Mouse (Mus musculus) limb, embryonic 15.5 days (tissue): ENCODE data around the gene Tmem102. TPM values are rescaled to one million over a fixed set of nuclear protein-coding genes. Genes with fewer than 3 reads are reported as not detected.

Experiments used
- ATAC-seq: fragments of 200-750 bp; cut with Nextera tagmentation; 2 replicates; pipeline ENCODE4 v1.8.0; 2017; ENCODE audit warnings: low read depth, moderate TSS enrichment; ENCODE audit not compliant: insufficient number of reproducible peaks, low FRiP score, low TSS enrichment
- H3K27ac ChIP-seq: fragments of 300-500 bp; sonication (generic); 2 replicates; pipeline ENCODE4 v1.5.1; 2015; ENCODE audit warnings: moderate library complexity, mild to moderate bottlenecking, inconsistent platforms
- H3K27me3 ChIP-seq: fragments of 300-500 bp; sonication (generic); 2 replicates; pipeline ENCODE4 v1.6.1; 2015; ENCODE audit warnings: inconsistent platforms
- H3K36me3 ChIP-seq: fragments of 300-500 bp; sonication (generic); 2 replicates; pipeline ENCODE4 v1.6.1; 2015; ENCODE audit warnings: inconsistent platforms
- H3K4me1 ChIP-seq: fragments of 300-500 bp; sonication (generic); 2 replicates; pipeline ENCODE4 v1.6.1; 2015; ENCODE audit warnings: inconsistent platforms
- H3K4me2 ChIP-seq: fragments of 300-500 bp; sonication (generic); 2 replicates; pipeline ENCODE4 v1.6.1; 2015; ENCODE audit warnings: mild to moderate bottlenecking, inconsistent platforms
- H3K4me3 ChIP-seq: fragments of 300-500 bp; sonication (generic); 2 replicates; pipeline ENCODE4 v1.5.1; 2015; ENCODE audit warnings: mild to moderate bottlenecking, inconsistent platforms
- H3K9ac ChIP-seq: fragments of 300-500 bp; sonication (generic); 2 replicates; pipeline ENCODE4 v1.6.1; 2015; ENCODE audit warnings: inconsistent platforms
- H3K9me3 ChIP-seq: fragments of 300-500 bp; sonication (generic); 2 replicates; pipeline ENCODE4 v1.6.1; 2016; ENCODE audit warnings: inconsistent platforms
- WGBS: fragments of 180-500 bp; shearing (Covaris S2); methylation state at CpG from one replicate; pipeline ENCODE4 v1.1.7; 2015; 5-methylcytosine and 5-hydroxymethylcytosine counted together
- polyA plus RNA-seq: library from polyadenylated mRNA; unstranded; fragments of >200 nt; fragmentation: Nextera tagmentation; extraction: Ambion mirVana; gene quantifications from 2 replicates; pipeline ENCODE4 v1.2.1, GENCODE M21; 2015

Tmem102 gene
- polyA plus RNA-seq, 1 experiment from 2014 or later, result 8.1 TPM

DNA sequence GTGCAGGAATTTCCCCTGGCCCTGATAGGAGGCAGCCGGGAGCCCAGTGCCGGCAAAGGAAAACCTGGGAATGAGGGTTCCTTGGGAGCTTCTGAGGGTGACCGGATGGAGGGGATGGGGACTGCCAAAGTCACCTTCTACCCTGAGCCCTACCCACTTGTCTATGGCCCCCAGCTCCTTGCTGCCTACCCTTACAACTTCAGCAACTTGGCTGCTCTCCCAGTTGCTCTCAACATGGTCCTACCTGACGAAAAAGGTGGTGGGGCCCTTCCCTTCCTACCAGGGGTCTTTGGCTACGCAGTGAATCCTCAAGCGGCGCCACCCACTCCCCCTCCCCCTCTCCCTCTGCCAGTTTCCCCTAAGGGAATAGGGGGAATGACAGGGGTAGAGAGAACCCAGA lies 26.4 kb downstream of the Tmem102 start:
- ATAC-seq, result no peak
- Histone ChIP-seq H3K9ac (no peak overlapping the region), H3K9me3 (no peaks in the 10 kb centered on the region), H3K27ac (no peak overlapping the region), H3K4me2 (no peak overlapping the region), H3K36me3 (peaks cover 34% of the 10 kb centered on the region), H3K27me3 (no peaks in the 10 kb centered on the region), H3K4me1 (peaks cover 14% of the 10 kb centered on the region), H3K4me3 (no peak overlapping the region)
- whole genome bisulfite sequencing, result 29% methylated on average over 7 of the region's 7 CpGs

DNA sequence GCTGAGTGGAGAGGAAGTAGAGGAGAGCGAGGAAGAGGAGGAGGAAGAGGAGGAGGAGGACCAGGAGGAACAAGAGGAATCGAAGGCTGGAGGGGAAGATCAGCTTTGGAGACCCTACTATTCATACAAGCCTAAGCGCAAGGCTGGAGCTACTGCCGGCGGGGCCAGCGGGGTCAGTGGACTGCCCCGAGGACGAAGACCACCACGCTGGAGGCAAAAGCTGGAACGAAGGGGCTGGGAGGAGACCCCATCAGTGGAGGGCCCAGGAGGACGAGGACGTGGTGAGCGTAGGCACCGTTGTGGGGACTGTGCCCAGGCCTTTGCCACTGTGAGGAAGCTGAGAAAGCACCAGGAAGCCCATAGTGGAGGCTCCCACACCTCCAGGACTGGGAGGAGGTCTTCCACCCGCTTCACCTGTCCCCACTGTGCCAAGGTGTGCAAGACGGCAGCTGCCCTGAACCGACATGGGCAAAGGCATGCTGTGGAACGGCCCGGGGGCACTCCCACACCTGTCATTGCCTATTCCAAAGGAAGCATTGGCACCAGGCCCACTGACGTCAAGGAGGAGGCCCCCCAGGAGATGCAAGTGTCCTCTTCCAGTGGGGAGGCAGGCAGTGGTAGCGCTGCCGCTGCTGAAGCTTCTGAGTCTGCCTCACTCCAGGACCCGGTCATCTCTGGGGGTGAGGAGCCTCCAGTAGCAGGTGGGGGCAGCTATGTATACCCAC lies 27.0 kb downstream of the Tmem102 start:
- H3K36me3 ChIP-seq, result peaks cover 34% of the 10 kb centered on the region
- H3K9ac ChIP-seq, result no peak overlapping the region
- ATAC-seq, result no peak
- H3K27me3 ChIP-seq, result no peaks in the 10 kb centered on the region
- peaks cover 14% of the 10 kb centered on the region for H3K4me1 ChIP-seq
- WGBS, result 58% methylated on average over 23 of the region's 23 CpGs
- no peaks in the 10 kb centered on the region for H3K9me3 ChIP-seq
- H3K4me3 ChIP-seq, result no peak overlapping the region
- H3K4me2 ChIP-seq, result no peak overlapping the region
- no peak overlapping the region for H3K27ac ChIP-seq

DNA sequence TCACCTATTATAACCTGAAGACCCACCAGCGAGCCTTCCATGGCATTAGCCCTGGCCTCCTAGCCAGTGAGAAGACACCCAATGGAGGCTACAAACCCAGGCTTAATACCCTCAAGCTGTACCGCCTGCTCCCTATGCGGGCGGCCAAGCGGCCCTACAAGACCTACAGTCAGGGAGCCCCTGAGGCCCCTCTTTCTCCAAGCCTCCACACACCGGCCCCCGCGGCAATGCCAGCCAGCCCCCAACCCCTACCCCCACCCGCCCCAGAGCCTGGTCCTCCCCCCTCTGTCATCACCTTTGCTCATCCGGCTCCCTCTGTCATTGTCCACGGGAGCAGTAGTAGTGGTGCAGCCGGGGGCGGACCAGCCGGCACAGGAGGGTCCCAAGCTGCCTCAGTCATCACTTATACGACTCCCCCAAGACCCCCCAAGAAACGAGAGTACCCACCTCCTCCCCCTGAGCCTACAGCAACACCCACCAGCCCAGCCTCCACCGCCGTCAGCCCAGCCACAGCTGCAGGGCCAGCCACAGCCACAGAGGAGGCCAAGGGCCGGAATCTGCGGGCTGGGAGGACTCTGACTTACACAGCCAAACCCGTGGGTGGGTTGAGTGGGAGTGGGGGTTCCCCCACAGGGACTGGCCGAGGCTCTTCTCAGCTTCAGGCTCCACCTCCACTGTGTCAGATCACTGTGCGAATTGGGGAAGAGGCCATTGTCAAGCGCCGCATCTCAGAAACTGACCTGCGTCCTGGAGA lies 27.7 kb downstream of the Tmem102 start:
- ATAC-seq, result no peak
- Histone ChIP-seq H3K4me2 (no peak overlapping the region), H3K36me3 (peaks cover 34% of the 10 kb centered on the region), H3K9me3 (no peaks in the 10 kb centered on the region), H3K9ac (no peak overlapping the region), H3K27me3 (no peaks in the 10 kb centered on the region), H3K4me1 (peaks cover 14% of the 10 kb centered on the region), H3K4me3 (no peak overlapping the region), H3K27ac (no peak overlapping the region)
- WGBS, result 67% methylated on average over 25 of the region's 26 CpGs

DNA sequence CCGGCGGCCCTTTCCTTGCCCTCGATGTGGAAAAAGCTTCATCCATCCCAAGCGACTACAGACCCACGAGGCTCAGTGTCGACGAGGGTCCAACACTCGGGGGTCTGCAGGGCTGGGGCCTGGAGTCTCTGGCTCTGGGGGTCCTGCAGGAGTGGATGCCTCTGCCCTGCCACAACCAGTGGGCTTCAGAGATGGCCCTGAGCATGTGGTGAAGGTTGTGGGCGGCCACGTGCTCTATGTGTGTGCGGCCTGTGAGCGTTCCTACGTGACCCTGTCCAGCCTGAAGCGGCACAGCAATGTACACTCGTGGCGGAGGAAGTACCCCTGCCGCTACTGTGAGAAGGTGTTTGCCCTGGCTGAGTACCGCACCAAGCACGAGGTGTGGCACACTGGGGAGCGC lies 28.9 kb downstream of the Tmem102 start:
- H3K4me1 ChIP-seq, result peaks cover 14% of the 10 kb centered on the region
- H3K36me3 ChIP-seq, result peaks cover 34% of the 10 kb centered on the region
- H3K27me3 ChIP-seq, result no peaks in the 10 kb centered on the region
- H3K9me3 ChIP-seq, result no peaks in the 10 kb centered on the region
- H3K4me3 ChIP-seq, result no peak overlapping the region
- H3K9ac ChIP-seq, result no peak overlapping the region
- H3K4me2 ChIP-seq, result no peak overlapping the region
- H3K27ac ChIP-seq, result no peak overlapping the region
- WGBS, result 79% methylated on average over 20 of the region's 20 CpGs
- no peak for ATAC-seq

DNA sequence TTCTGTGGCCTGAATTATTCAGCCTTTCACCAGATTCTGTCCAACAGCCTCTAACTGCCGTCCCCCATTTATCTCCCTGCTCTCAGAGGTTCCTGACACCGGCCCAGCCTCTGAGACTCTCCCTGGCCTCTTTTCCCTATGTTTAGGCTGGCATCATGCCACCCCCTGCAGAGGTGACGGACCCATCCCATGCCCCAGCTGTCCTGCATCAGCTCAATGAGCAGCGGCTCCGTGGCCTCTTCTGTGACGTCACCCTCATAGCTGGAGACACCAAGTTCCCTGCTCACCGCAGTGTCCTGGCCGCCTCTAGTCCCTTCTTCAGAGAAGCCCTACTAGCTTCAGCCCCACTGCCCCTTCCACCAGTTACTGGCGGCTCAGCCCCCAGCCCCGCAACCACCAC lies 29.7 kb downstream of the Tmem102 start:
- WGBS, result 69% methylated on average over 10 of the region's 10 CpGs
- Histone ChIP-seq H3K27me3 (no peaks in the 10 kb centered on the region), H3K9me3 (no peaks in the 10 kb centered on the region), H3K4me2 (no peak overlapping the region), H3K4me1 (peaks cover 14% of the 10 kb centered on the region), H3K9ac (no peak overlapping the region), H3K27ac (no peak overlapping the region), H3K36me3 (peaks cover 37% of the 10 kb centered on the region), H3K4me3 (no peak overlapping the region)
- no peak for ATAC-seq

DNA sequence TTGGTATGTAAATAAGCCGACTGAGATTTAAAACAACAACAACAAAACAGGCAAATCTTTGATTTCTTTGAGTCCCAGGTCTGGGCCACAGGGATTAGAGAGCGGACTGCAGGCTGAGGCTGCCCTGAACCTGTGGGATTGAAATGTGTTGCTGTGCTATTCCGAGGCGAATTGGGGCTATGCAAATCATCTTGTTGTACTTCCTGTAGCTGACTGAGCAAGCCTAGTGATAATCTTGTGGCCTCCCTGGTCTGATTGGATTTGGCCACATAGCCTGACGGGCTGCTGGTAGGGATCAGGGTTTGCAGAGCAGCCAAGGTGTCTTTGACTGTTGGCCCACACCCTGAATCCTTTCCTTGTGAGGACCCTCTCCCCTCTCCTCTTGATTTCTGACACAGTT lies 30.5 kb downstream of the Tmem102 start:
- H3K27me3 ChIP-seq, result no peaks in the 10 kb centered on the region

DNA sequence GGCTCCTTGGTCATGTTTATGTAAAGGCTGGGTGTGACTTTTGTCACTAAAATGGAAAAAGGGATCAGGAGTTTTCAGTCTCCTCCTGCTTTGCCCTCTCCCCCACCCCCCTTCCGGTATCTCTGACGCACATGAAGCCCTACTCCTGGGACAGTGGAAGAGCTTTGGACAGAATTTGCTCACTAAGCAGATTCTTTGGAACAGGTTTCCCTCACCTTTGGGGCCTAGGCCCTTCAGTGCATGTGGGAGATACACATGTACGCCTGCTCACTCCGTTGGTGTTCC lies 37.9 kb downstream of the Tmem102 start:
- WGBS, result 48% methylated on average over 4 of the region's 4 CpGs

More for the DNA sequence above, 30.5 kb downstream of the Tmem102 start:
- H3K4me3 ChIP-seq, result no peak overlapping the region
- no peaks in the 10 kb centered on the region for H3K9me3 ChIP-seq
- H3K4me2 ChIP-seq, result no peak overlapping the region
- H3K9ac ChIP-seq, result no peak overlapping the region
- peaks cover 14% of the 10 kb centered on the region for H3K4me1 ChIP-seq
- no peak for ATAC-seq
- WGBS, result 68% methylated on average over 5 of the region's 5 CpGs
- H3K27ac ChIP-seq, result no peak overlapping the region
- peaks cover 40% of the 10 kb centered on the region for H3K36me3 ChIP-seq

DNA sequence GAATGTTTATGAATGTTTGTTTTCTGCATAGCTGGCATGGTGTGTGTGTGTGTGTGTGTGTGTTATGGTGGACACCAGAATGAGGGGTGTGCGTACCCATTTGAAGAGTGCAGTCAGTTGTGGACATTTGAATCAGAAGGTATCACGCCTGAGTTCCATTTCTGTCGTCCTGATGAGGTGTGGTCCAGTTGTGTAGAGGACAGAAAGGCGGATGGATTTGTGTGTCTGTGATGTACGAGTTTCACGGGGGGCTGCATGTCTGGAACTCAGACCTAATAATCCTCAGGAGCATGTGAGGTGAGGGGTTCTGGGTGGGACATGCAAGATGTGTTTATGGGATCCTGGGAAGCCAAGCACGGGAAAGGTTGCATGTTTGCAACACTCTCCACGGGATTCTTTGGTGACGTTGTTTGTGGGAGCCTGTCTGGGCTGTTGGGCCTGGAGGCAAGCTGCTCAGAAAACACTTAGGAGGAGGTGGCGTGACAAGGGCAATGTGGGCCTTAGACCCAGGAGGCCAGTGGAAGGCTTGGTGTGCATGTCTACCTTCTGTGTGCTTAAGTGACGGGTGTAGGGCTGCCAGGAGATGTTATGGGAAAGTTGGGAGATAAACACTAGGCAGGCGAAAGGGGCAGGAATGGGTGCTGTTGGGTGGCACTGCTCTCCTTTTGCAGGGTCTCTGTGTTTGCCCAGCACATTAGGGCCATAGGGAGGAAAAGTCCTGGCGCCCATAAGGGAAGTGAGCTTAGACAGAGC lies 38.4 kb downstream of the Tmem102 start:
- peak overlapping the region; percentile 90 for H3K4me3 ChIP-seq
- no peaks in the 10 kb centered on the region for H3K27me3 ChIP-seq
- H3K36me3 ChIP-seq, result 0 out of 2 replicates have a peak, but pooled peaks cover 6% of the 10 kb centered on the region
- no peaks in the 10 kb centered on the region for H3K9me3 ChIP-seq
- WGBS, result 45% methylated on average over 13 of the region's 13 CpGs
- peak overlapping the region; percentile 94 for H3K27ac ChIP-seq
- H3K9ac ChIP-seq, result peak overlapping the region; percentile 92; the same call in 1 of the 2 replicates
- ATAC-seq, result no peak
- peak overlapping the region; percentile 71 for H3K4me2 ChIP-seq
- peaks cover 33% of the 10 kb centered on the region for H3K4me1 ChIP-seq

More for the DNA sequence above, 37.9 kb downstream of the Tmem102 start:
- H3K4me2 ChIP-seq, result peak overlapping the region; percentile 71
- peak overlapping the region; percentile 90 for H3K4me3 ChIP-seq
- H3K4me1 ChIP-seq, result peaks cover 33% of the 10 kb centered on the region
- ATAC-seq, result no peak
- H3K9me3 ChIP-seq, result no peaks in the 10 kb centered on the region
- no peaks in the 10 kb centered on the region for H3K27me3 ChIP-seq
- 0 out of 2 replicates have a peak, but pooled peaks cover 6% of the 10 kb centered on the region for H3K36me3 ChIP-seq
- H3K27ac ChIP-seq, result peak overlapping the region; percentile 94
- H3K9ac ChIP-seq, result no peak overlapping the region

DNA sequence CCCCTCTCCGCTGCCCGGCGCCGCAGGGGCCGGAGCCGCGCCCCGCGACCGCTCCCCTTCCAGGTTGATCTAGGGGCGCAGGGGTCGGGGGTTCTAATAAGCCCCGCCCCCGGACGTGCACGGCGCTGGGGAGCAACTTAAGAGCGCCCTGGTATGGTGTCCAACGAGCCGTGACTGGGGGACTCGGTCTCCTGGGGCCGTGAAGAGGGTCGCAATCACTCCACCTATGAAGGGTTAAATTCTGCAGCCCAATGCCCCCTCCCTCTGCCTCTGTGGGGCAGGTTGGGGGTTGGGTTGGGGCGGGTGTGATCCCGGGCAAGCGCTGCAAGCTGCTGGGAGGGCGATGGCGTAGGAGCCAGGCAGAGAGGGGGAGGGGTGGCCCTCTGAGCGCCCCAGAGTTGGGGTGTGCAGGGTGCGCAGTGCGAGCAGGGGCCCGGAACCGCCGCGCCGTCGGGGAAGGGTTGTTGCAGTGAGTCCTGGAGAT lies 39.3 kb downstream of the Tmem102 start:
- under 1% methylated on average over 37 of the region's 37 CpGs for WGBS
- H3K27ac ChIP-seq, result peak overlapping the region; percentile 94
- ATAC-seq, result peak; percentile 73

DNA sequence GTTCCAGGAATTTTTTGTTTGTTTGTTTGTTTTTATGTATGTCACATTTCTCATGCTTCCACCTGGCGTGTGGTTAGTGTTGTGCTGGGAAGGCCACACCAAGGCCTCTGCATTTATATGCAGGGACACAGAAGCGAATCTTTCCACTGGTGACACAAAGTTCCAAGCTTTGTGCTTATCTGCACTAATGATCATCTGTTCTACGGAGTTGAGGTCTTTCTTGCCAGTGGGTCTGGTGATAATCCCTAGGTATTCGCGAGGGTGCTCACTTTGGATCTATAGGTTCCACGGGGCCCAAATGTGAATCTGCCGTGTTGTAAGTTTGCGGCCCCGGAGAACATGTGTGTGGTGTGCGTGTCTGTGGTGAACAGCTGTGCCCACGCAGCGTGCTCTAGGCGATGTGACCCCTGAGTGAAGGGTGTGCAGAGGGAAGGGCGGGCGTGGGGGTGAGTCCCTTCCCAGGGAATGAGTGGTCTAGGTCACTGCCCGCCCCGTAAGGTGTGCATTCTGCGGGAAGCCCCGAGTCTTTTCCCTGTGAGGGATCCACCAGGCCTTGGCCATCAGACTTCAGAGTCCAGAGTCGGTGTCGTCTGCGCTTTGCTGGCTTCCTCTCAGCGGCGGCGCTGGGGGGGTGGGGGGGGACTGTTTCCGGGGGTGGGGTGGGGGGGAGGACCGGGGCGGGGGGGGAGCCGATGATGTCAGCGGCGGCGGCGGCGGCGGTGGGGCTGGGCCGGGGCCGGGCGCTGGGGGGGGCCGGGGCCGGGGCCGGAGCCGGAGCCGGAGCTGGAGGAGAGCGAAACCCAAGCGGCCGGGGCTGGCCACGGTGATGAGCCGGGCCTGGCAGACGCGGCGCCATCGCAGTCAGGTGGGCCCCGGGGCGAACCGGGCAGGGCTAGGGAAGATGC lies 40.0 kb downstream of the Tmem102 start, which contains the start of gene Zbtb4:
Gene Zbtb4 (plus strand): TSS at position 692 of the 905 bp plus-strand sequence.
- WGBS, result 15% methylated on average over 31 of the region's 55 CpGs
- Histone ChIP-seq H3K36me3 (0 out of 2 replicates have a peak, but pooled peaks cover under 1% of the 10 kb centered on the region), H3K27me3 (no peaks in the 10 kb centered on the region), H3K27ac (peak within 1 kb of the TSS; percentile 94), H3K4me1 (peaks cover 34% of the 10 kb centered on the region), H3K9ac (peak within 1 kb of the TSS; percentile 92), H3K9me3 (no peaks in the 10 kb centered on the region), H3K4me2 (peak within 1 kb of the TSS; percentile 71), H3K4me3 (peak within 1 kb of the TSS; percentile 90)
- peak; percentile 61 for ATAC-seq

More for the DNA sequence above, 39.3 kb downstream of the Tmem102 start:
- H3K36me3 ChIP-seq, result 0 out of 2 replicates have a peak, but pooled peaks cover 4% of the 10 kb centered on the region
- no peaks in the 10 kb centered on the region for H3K9me3 ChIP-seq
- H3K4me1 ChIP-seq, result peaks cover 33% of the 10 kb centered on the region
- no peaks in the 10 kb centered on the region for H3K27me3 ChIP-seq
- peak overlapping the region; percentile 90 for H3K4me3 ChIP-seq
- H3K4me2 ChIP-seq, result peak overlapping the region; percentile 71
- peak overlapping the region; percentile 92 for H3K9ac ChIP-seq

DNA sequence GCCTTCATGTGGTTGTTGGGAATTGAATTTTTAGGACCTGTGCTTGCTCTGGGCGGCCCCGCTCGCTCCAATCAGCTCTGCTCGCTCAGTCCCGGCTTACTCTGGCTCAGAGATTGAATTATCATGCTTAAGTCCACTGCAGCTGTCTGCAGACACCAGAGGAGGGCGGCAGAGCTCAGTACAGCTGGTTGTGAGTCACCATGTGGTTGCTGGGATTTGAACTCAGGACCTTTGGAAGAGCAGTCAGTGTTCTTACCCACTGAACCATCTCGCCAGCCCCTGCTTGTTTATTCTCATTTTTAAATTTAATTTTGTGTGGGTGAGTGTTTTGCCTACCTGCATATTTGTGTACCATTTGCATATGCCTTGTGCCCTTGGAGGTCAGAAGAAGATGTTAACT lies 41.9 kb downstream of the Tmem102 start:
- Histone ChIP-seq H3K9ac (no peak overlapping the region), H3K9me3 (no peaks in the 10 kb centered on the region), H3K27me3 (no peaks in the 10 kb centered on the region), H3K4me1 (peaks cover 35% of the 10 kb centered on the region), H3K4me2 (no peak overlapping the region), H3K4me3 (no peak overlapping the region), H3K27ac (no peak overlapping the region), H3K36me3 (no peaks in the 10 kb centered on the region)
- 68% methylated on average over 7 of the region's 7 CpGs for WGBS
- no peak for ATAC-seq
